Mouse (Mus musculus) olfactory bulb, adult 2 months (tissue): ENCODE measurements at regions not wholly inside any gene's neighbourhood (a gene's known extent, or its start where the extent isn't known, plus 50 kb on each side); places are given as distances from the start of the nearest gene placed in this dataset.

Experiments used
- H3K27ac ChIP-seq: fragments of 200-500 bp; 2 replicates; pipeline ENCODE4 v1.5.1; 2012; ENCODE audit warnings: low read depth, low read length; ENCODE audit not compliant: insufficient read depth
- H3K4me1 ChIP-seq: fragments of 200-500 bp; 2 replicates; pipeline ENCODE4 v1.6.1; 2012; ENCODE audit warnings: low read length; ENCODE audit not compliant: control insufficient read depth, insufficient read depth
- H3K4me3 ChIP-seq: fragments of 200-500 bp; 2 replicates; pipeline ENCODE4 v1.5.1; 2012; ENCODE audit warnings: mild to moderate bottlenecking, low read depth, low read length, moderate library complexity; ENCODE audit not compliant: insufficient read depth
- CTCF ChIP-seq: fragments of 200-500 bp; IDR thresholded peaks from 2 replicates; pipeline ENCODE4 v1.5.1; 2012; ENCODE audit warnings: low read depth, mild to moderate bottlenecking, low read length, moderate library complexity; ENCODE audit not compliant: insufficient read depth
- POLR2A ChIP-seq: fragments of 200-500 bp; IDR thresholded peaks from 2 replicates; pipeline ENCODE4 v1.6.1; 2012; ENCODE audit warnings: mild to moderate bottlenecking, low read depth, low read length, moderate library complexity; ENCODE audit not compliant: insufficient read depth
- WGBS: fragments of 180-500 bp; shearing (Covaris S2); methylation state at CpG from one replicate; pipeline ENCODE4 v1.1.7; 2018; 5-methylcytosine and 5-hydroxymethylcytosine counted together

- TF ChIP-seq CTCF: no peak
- no peak for TF ChIP-seq POLR2A
- Histone ChIP-seq H3K27ac (no peak overlapping the region), H3K4me3 (no peak overlapping the region), H3K4me1 (no peaks in the 10 kb centered on the region)
- WGBS: 65% methylated on average over 14 of the region's 14 CpGs
Observed at GRCm38 (mm10) chr13:71529397-71530122, 434.0 kb downstream of the Irx1 start.

- TF ChIP-seq POLR2A (no peak), CTCF (no peak)
- 92% methylated on average over 1 of the region's 1 CpGs for WGBS
- H3K4me3 ChIP-seq: no peak overlapping the region
- peaks cover 8% of the 10 kb centered on the region for H3K4me1 ChIP-seq
- no peak overlapping the region for H3K27ac ChIP-seq
Observed at GRCm38 (mm10) chr13:71517776-71518175, 445.7 kb downstream of the Irx1 start.

GRCm38 (mm10) chr13:71513204-71513603 lies 450.3 kb downstream of the Irx1 start:
- H3K4me1 ChIP-seq: peaks cover 8% of the 10 kb centered on the region
- H3K27ac ChIP-seq: no peak overlapping the region
- H3K4me3 ChIP-seq: no peak overlapping the region
- TF ChIP-seq POLR2A (no peak), CTCF (no peak)
- WGBS: 16% methylated on average over 6 of the region's 6 CpGs

GRCm38 (mm10) chr13:71507956-71508401 lies 455.5 kb downstream of the Irx1 start:
- WGBS: 53% methylated on average over 9 of the region's 9 CpGs
- no peak for TF ChIP-seq POLR2A
- no peak for TF ChIP-seq CTCF
- Histone ChIP-seq H3K4me3 (no peak overlapping the region), H3K4me1 (peaks cover under 1% of the 10 kb centered on the region), H3K27ac (no peak overlapping the region)

GRCm38 (mm10) chr13:71507421-71507931 lies 456.0 kb downstream of the Irx1 start:
- H3K4me3 ChIP-seq: no peak overlapping the region

GRCm38 (mm10) chr13:71506777-71507176 lies 456.7 kb downstream of the Irx1 start:
- Histone ChIP-seq H3K27ac (no peak overlapping the region), H3K4me3 (no peak overlapping the region), H3K4me1 (no peaks in the 10 kb centered on the region)
- TF ChIP-seq POLR2A: no peak
- TF ChIP-seq CTCF: no peak
- WGBS: 42% methylated on average over 7 of the region's 7 CpGs

More at GRCm38 (mm10) chr13:71507421-71507931, 456.0 kb downstream of the Irx1 start:
- Histone ChIP-seq H3K4me1 (no peaks in the 10 kb centered on the region), H3K27ac (no peak overlapping the region)
- no peak for TF ChIP-seq CTCF
- TF ChIP-seq POLR2A: no peak
- WGBS: 34% methylated on average over 10 of the region's 10 CpGs

GRCm38 (mm10) chr13:71489773-71490172 lies 473.8 kb downstream of the Irx1 start:
- WGBS: 82% methylated on average over 6 of the region's 6 CpGs
- Histone ChIP-seq H3K4me1 (no peaks in the 10 kb centered on the region), H3K4me3 (no peak overlapping the region), H3K27ac (no peak overlapping the region)
- no peak for TF ChIP-seq CTCF
- no peak for TF ChIP-seq POLR2A

- TF ChIP-seq POLR2A: no peak
- TF ChIP-seq CTCF: no peak
Observed at GRCm38 (mm10) chr13:71481205-71481604, 482.3 kb downstream of the Irx1 start.

GRCm38 (mm10) chr13:71461552-71461951 lies 502.0 kb downstream of the Irx1 start:
- Histone ChIP-seq H3K4me3 (no peak overlapping the region), H3K27ac (no peak overlapping the region), H3K4me1 (peaks cover 10% of the 10 kb centered on the region)
- TF ChIP-seq POLR2A (no peak), CTCF (no peak)
- WGBS: 57% methylated on average over 3 of the region's 3 CpGs

More at GRCm38 (mm10) chr13:71481205-71481604, 482.3 kb downstream of the Irx1 start:
- no peak overlapping the region for H3K4me3 ChIP-seq
- no peak overlapping the region for H3K27ac ChIP-seq
- no peaks in the 10 kb centered on the region for H3K4me1 ChIP-seq

- H3K27ac ChIP-seq: no peak overlapping the region
- H3K4me3 ChIP-seq: no peak overlapping the region
- WGBS: 92% methylated on average over 2 of the region's 2 CpGs
- TF ChIP-seq POLR2A (no peak), CTCF (no peak)
- H3K4me1 ChIP-seq: peaks cover 10% of the 10 kb centered on the region
Observed at GRCm38 (mm10) chr13:71460607-71461006, 502.9 kb downstream of the Irx1 start.
